9 mouse cellular contexts compared by ENCODE assay signal in the genomic region with DNA sequence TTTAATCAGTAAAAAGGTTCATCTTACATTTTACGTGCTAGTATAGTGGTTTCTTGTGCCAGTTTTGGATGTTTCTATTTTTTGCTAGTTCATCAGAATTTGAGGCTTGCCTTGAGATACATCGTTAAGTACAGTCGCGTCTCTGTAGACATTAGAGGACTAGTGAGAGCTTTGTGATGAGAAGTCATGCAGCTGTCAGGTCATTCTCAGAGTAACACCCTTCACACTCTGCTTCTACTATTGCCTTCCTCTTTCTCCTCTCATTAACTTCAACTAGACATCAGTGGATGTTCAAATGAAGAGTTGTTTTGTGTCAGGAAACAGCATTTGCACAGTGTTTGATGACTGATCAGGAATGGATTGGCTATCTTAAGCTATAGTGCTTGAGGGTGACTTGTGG. TPM values are rescaled to one million over a fixed set of nuclear protein-coding genes. Genes with fewer than 3 reads are reported as not detected.
DNase-seq lines count a peak whose midpoint lies in the region; ATAC-seq lines count a peak whose summit lies in the region.
"Had no signal": no experiment of that assay in that cellular context is flagged by ENCODE, and none has a peak within 500 bp of the region (broad histone marks: within the 10 kb centered on the region; RNA-seq: fewer than 3 reads in every experiment).

No protein-coding gene starts in this region.

- no peaks in the 10 kb centered on the region for H3K27me3 ChIP-seq in neural tube, embryonic 11.5 days (ENCODE audit: control insufficient read depth, insufficient read depth, low read length)
- no peaks in the 10 kb centered on the region for H3K27me3 ChIP-seq in limb, embryonic 13.5 days
- no peaks in the 10 kb centered on the region for H3K27me3 ChIP-seq in stomach, embryonic 16.5 days (ENCODE audit: control insufficient read depth, insufficient read depth, low read length)

- peak; percentile 21 for DNase-seq in embryo, embryonic 10.5 days (ENCODE audit: low spot score)
- no peak for DNase-seq in embryo, embryonic 11 days
- DNase-seq in neural tube, embryonic 11.5 days (ENCODE audit: low spot score) = no peak
- no peak for DNase-seq in neural tube, embryonic 10.5 days (ENCODE audit: extremely low spot score, low spot score)
- DNase-seq in left cerebral cortex, adult 11 months (ENCODE audit: low spot score) = no peak
- no peak for DNase-seq in thymus, postnatal 14 days
- DNase-seq: lung, adult 18-20 months had no signal

- WGBS in neural tube, embryonic 11.5 days = 32% methylated on average over 4 of the region's 4 CpGs
- 9% methylated on average over 4 of the region's 4 CpGs for WGBS in limb, embryonic 13.5 days
- 8% methylated on average over 4 of the region's 4 CpGs for WGBS in stomach, embryonic 16.5 days

- H3K36me3 ChIP-seq in neural tube, embryonic 11.5 days (ENCODE audit: control insufficient read depth, insufficient read depth, low read length) = peaks cover 2% of the 10 kb centered on the region; the same call in 1 of the 2 replicates
- H3K36me3 ChIP-seq in limb, embryonic 13.5 days = peaks cover 11% of the 10 kb centered on the region
- H3K36me3 ChIP-seq in stomach, embryonic 16.5 days (ENCODE audit: control insufficient read depth, insufficient read depth, low read length) = no peaks in the 10 kb centered on the region

- peak overlapping the region; percentile 100 for H3K4me3 ChIP-seq in neural tube, embryonic 11.5 days (ENCODE audit: low read depth, low read length)
- peak overlapping the region; percentile 99 for H3K4me3 ChIP-seq in limb, embryonic 13.5 days
- H3K4me3 ChIP-seq in stomach, embryonic 16.5 days (replicated peaks; ENCODE audit: low read length) = peak overlapping the region; percentile 99

- H3K9ac ChIP-seq in neural tube, embryonic 11.5 days (ENCODE audit: low read length) = peak overlapping the region; percentile 100; the same call in 1 of the 2 replicates
- peak overlapping the region; percentile 100 for H3K9ac ChIP-seq in limb, embryonic 13.5 days
- peak overlapping the region; percentile 31; the same call in 1 of the 2 replicates for H3K9ac ChIP-seq in stomach, embryonic 16.5 days (ENCODE audit: low read length)

- peak overlapping the region; percentile 51 for H3K4me2 ChIP-seq in neural tube, embryonic 11.5 days (ENCODE audit: low read depth)
- peak overlapping the region; percentile 68 for H3K4me2 ChIP-seq in limb, embryonic 13.5 days (replicated peaks)
- H3K4me2 ChIP-seq in stomach, embryonic 16.5 days (ENCODE audit: low read depth, low read length) = peak overlapping the region; percentile 85

- H3K4me1 ChIP-seq in neural tube, embryonic 11.5 days (ENCODE audit: control insufficient read depth, insufficient read depth, low read length) = peaks cover 15% of the 10 kb centered on the region
- peaks cover 36% of the 10 kb centered on the region for H3K4me1 ChIP-seq in limb, embryonic 13.5 days
- H3K4me1 ChIP-seq in stomach, embryonic 16.5 days (ENCODE audit: control insufficient read depth, insufficient read depth, low read length) = peaks cover 26% of the 10 kb centered on the region

- H3K27ac ChIP-seq in neural tube, embryonic 11.5 days (ENCODE audit: low read depth, low read length) = no peak overlapping the region
- no peak overlapping the region for H3K27ac ChIP-seq in limb, embryonic 13.5 days
- no peak overlapping the region for H3K27ac ChIP-seq in stomach, embryonic 16.5 days (ENCODE audit: low read length)

- no peak for ATAC-seq in neural tube, embryonic 11.5 days (ENCODE audit: insufficient read depth, low FRiP score, low TSS enrichment)
- ATAC-seq in limb, embryonic 13.5 days (ENCODE audit: low FRiP score, low read depth) = no peak
- ATAC-seq in stomach, embryonic 16.5 days (ENCODE audit: insufficient read depth, low FRiP score) = no peak

- H3K9me3 ChIP-seq in neural tube, embryonic 11.5 days (ENCODE audit: control insufficient read depth, low read length) = no peaks in the 10 kb centered on the region
- H3K9me3 ChIP-seq in limb, embryonic 13.5 days = no peaks in the 10 kb centered on the region
- H3K9me3 ChIP-seq in stomach, embryonic 16.5 days (replicated peaks; ENCODE audit: control insufficient read depth, low read length) = no peaks in the 10 kb centered on the region

RNA-seq across cellular contexts. Expression of gene Hnrnpr, which starts 1.9 kb away (rescaled TPM):
- 183 and 184 TPM in 2 replicates for polyA plus RNA-seq in neural tube, embryonic 11.5 days (2014; fragmentation: Nextera tagmentation; extraction: Ambion mirVana)
- 262 and 263 TPM in 2 replicates for polyA plus RNA-seq in limb, embryonic 13.5 days (2015; fragmentation: Nextera tagmentation; extraction: Ambion mirVana)
- polyA plus RNA-seq in stomach, embryonic 16.5 days (2015; fragmentation: Nextera tagmentation; extraction: Ambion mirVana) = 119 and 121 TPM in 2 replicates

RNA-seq across cellular contexts. Expression of gene Zfp46, which starts 28.1 kb away (rescaled TPM):
- polyA plus RNA-seq in neural tube, embryonic 11.5 days (2014; fragmentation: Nextera tagmentation; extraction: Ambion mirVana) = 34.2 and 34.4 TPM in 2 replicates
- 24.3 and 28.4 TPM in 2 replicates for polyA plus RNA-seq in limb, embryonic 13.5 days (2015; fragmentation: Nextera tagmentation; extraction: Ambion mirVana)
- 23.9 and 25.9 TPM in 2 replicates for polyA plus RNA-seq in stomach, embryonic 16.5 days (2015; fragmentation: Nextera tagmentation; extraction: Ambion mirVana)

Comparison
In these comparisons a context has a peak if more than half of its experiments do, and no peak if none do; other contexts are left out.
1. H3K9ac ChIP-seq: peak in every context shown above with its lines; median percentile 100 in neural tube, embryonic 11.5 days; 100 in limb, embryonic 13.5 days; 31 in stomach, embryonic 16.5 days.